Mouse (Mus musculus) WW6 (cell line): Measurements from ENCODE around the gene Adi1.

Experiments
- DNase-seq: peaks from one replicate; pipeline ENCODE4 v3.0.0-alpha.2; 2013; ENCODE audit warnings: low read depth, low spot score

Adi1 gene

GRCm38 (mm10) chr12:28694231-28694630, 19.2 kb downstream of the Adi1 start:
- DNase-seq: no peak

GRCm38 (mm10) chr12:28694776-28695175, 19.7 kb downstream of the Adi1 start:
- no peak for DNase-seq

- no peak for DNase-seq
Measured at GRCm38 (mm10) chr12:28697821-28698595, 23.0 kb downstream of the Adi1 start.

- DNase-seq: no peak
Measured at GRCm38 (mm10) chr12:28699086-28699485, 24.1 kb downstream of the Adi1 start.

- no peak for DNase-seq
Measured at GRCm38 (mm10) chr12:28699656-28700055, 24.6 kb downstream of the Adi1 start.

GRCm38 (mm10) chr12:28700101-28700511, 25.1 kb downstream of the Adi1 start:
- no peak for DNase-seq

- no peak for DNase-seq
Measured at GRCm38 (mm10) chr12:28700561-28701025, 25.6 kb downstream of the Adi1 start.

GRCm38 (mm10) chr12:28701302-28701701, 26.3 kb downstream of the Adi1 start:
- DNase-seq: no peak

GRCm38 (mm10) chr12:28704381-28704780, 29.4 kb downstream of the Adi1 start:
- DNase-seq: no peak

- no peak for DNase-seq
Measured at GRCm38 (mm10) chr12:28705204-28705603, 30.2 kb downstream of the Adi1 start.

- DNase-seq: no peak
Measured at GRCm38 (mm10) chr12:28708154-28708553, 33.1 kb downstream of the Adi1 start.

- DNase-seq: no peak
Measured at GRCm38 (mm10) chr12:28710566-28711185, 35.6 kb downstream of the Adi1 start.

GRCm38 (mm10) chr12:28714822-28715632, 40.0 kb downstream of the Adi1 start:
- DNase-seq: no peak

- no peak for DNase-seq
Measured at GRCm38 (mm10) chr12:28717066-28717465, 42.0 kb downstream of the Adi1 start.

GRCm38 (mm10) chr12:28718106-28718505, 43.1 kb downstream of the Adi1 start:
- no peak for DNase-seq

- DNase-seq: no peak
Measured at GRCm38 (mm10) chr12:28724366-28724765, 49.3 kb downstream of the Adi1 start.

- DNase-seq: no peak
Measured at GRCm38 (mm10) chr12:28726204-28726603, 51.2 kb downstream of the Adi1 start.

GRCm38 (mm10) chr12:28727061-28727460, 52.0 kb downstream of the Adi1 start:
- DNase-seq: no peak
